Mouse (Mus musculus) embryo, embryonic 10.5 days (tissue): Measurements from ENCODE around the gene Rhov.

Experiments
- DNase-seq: peaks from one replicate; pipeline ENCODE4 v3.0.0-alpha.2; 2015; ENCODE audit warnings: low spot score

Gene Rhov

GRCm38 (mm10) chr2:119289014-119289416, 17.9 kb upstream of the Rhov start:
- peak; percentile 15 for DNase-seq

- peak; percentile 99 for DNase-seq
Observed at GRCm38 (mm10) chr2:119288270-119288882, 17.3 kb upstream of the Rhov start, which contains the start of gene Vps18. Vps18 (plus strand) TSS chr2:119288740.

GRCm38 (mm10) chr2:119287372-119287771, 16.3 kb upstream of the Rhov start:
- DNase-seq = no peak

GRCm38 (mm10) chr2:119281899-119282565, 11.0 kb upstream of the Rhov start:
- no peak for DNase-seq

- no peak for DNase-seq
Observed at GRCm38 (mm10) chr2:119277810-119278209, 6.7 kb upstream of the Rhov start.

- DNase-seq = no peak
Observed at GRCm38 (mm10) chr2:119276926-119277325, 5.9 kb upstream of the Rhov start.

GRCm38 (mm10) chr2:119274126-119274525, 3.1 kb upstream of the Rhov start:
- DNase-seq = no peak

GRCm38 (mm10) chr2:119270286-119270642, 808 bp downstream of the Rhov start:
- DNase-seq = no peak

GRCm38 (mm10) chr2:119263813-119264212, 7.3 kb downstream of the Rhov start:
- no peak for DNase-seq

- DNase-seq = no peak
Observed at GRCm38 (mm10) chr2:119262978-119263377, 8.1 kb downstream of the Rhov start.

- DNase-seq = no peak
Observed at GRCm38 (mm10) chr2:119261326-119261725, 9.7 kb downstream of the Rhov start.

GRCm38 (mm10) chr2:119260518-119260917, 10.6 kb downstream of the Rhov start:
- DNase-seq = no peak

- DNase-seq = no peak
Observed at GRCm38 (mm10) chr2:119254976-119255375, 16.1 kb downstream of the Rhov start.

GRCm38 (mm10) chr2:119250826-119251478, 20.1 kb downstream of the Rhov start:
- DNase-seq = peak; percentile 91

- no peak for DNase-seq
Observed at GRCm38 (mm10) chr2:119250377-119250776, 20.7 kb downstream of the Rhov start.

- DNase-seq = no peak
Observed at GRCm38 (mm10) chr2:119249592-119250061, 21.4 kb downstream of the Rhov start.

GRCm38 (mm10) chr2:119247904-119248303, 23.2 kb downstream of the Rhov start:
- no peak for DNase-seq

- no peak for DNase-seq
Observed at GRCm38 (mm10) chr2:119245246-119245645, 25.8 kb downstream of the Rhov start.

- DNase-seq = no peak
Observed at GRCm38 (mm10) chr2:119242548-119242947, 28.5 kb downstream of the Rhov start.

GRCm38 (mm10) chr2:119240819-119241186, 30.3 kb downstream of the Rhov start:
- no peak for DNase-seq

GRCm38 (mm10) chr2:119240075-119240818, 30.8 kb downstream of the Rhov start:
- no peak for DNase-seq

- DNase-seq = no peak
Observed at GRCm38 (mm10) chr2:119238671-119239070, 32.4 kb downstream of the Rhov start.

GRCm38 (mm10) chr2:119237871-119238220, 33.2 kb downstream of the Rhov start:
- DNase-seq = peak; percentile 14
